Mouse (Mus musculus): ENCODE results near the gene Tbc1d5.

The Tbc1d5 gene

DNA sequence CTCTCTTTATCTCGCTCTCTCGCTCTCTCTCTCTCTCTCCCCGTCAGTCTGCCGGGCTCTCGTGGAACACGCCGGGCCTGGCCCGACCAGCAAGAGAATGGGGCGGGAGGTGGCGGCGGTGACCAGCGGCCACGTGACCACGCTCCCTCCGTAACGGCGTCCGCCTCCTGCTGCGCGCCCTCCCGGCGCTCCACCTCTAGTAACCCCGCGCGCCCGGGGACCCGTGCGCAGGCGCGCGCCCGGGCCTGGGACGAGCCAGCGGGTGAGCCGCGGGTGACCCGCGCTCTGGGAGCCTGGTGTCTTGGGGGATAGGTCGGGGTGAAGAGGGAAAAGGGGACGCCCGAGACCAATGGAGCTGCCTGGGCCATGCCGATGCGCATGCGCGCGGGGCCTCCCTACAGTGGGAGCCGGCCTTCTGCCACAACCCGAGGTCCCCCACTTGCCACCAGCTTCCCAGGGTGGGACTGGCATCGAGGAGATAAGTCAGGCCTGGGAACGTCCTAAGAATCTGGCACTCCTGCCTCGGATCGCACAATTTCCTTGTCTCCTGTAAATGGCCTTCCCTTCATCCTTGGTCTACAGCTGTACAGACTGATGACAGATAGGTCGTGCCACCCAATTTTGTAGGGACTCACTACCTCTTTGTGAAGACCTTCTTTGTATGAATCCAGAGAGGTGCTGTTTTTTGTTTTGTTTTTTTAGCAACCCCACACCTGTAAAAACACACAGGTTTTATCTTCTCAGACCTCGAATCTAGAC lies at the start of gene Tbc1d5:
Tbc1d5 (minus strand) TSS at position 158 of the 759 bp plus-strand sequence.
- H3K4me1 ChIP-seq (replicated peaks; ENCODE audit: low read depth, low read length), result peaks cover 8% of the 10 kb centered on the region
- no peaks in the 10 kb centered on the region for H3K36me3 ChIP-seq (ENCODE audit: insufficient read depth, low read length)
- peak within 1 kb of the TSS; percentile 83 for H3K4me3 ChIP-seq (replicated peaks; ENCODE audit: low read length)
- H3K9me3 ChIP-seq (ENCODE audit: low read length), result no peaks in the 10 kb centered on the region
- H3K27me3 ChIP-seq (ENCODE audit: insufficient read depth, low read length), result peaks cover 10% of the 10 kb centered on the region; the same call in 1 of the 2 replicates
- TF ChIP-seq NANOG (IDR thresholded peaks at IDR 0.05; ENCODE audit: borderline replicate concordance, low read length), result no peak
- no peak for TF ChIP-seq CTCF (conservative IDR thresholded peaks at IDR 0.05; ENCODE audit: low read length)
- no peak for TF ChIP-seq POU5F1 (IDR thresholded peaks at IDR 0.05; ENCODE audit: borderline replicate concordance, low read length)

DNA sequence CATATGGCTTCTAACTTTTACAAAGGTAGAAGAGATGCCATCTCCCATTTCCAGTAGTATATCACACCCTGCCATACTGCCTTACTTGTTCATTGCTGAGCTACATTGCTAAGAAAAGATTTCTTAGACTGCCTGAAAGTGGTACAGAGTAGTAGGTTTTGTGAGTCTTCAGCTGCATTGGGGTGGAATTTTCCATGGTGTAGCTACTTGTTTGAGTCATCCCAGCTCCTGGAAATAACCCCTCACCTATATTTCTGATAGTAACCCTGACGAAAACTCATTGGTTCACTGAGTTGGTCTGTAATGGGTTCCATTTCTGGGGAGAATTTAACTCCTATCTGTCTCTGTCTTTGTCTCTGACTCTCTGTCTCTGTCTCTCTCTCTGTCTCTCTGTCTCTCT lies 46.9 kb upstream of the Tbc1d5 start:
- Histone ChIP-seq H3K9me3 (ENCODE audit: low read length) (no peaks in the 10 kb centered on the region), H3K4me1 (replicated peaks; ENCODE audit: low read depth, low read length) (no peaks in the 10 kb centered on the region), H3K27me3 (ENCODE audit: insufficient read depth, low read length) (no peaks in the 10 kb centered on the region), H3K4me3 (replicated peaks; ENCODE audit: low read length) (no peak overlapping the region), H3K36me3 (ENCODE audit: insufficient read depth, low read length) (no peaks in the 10 kb centered on the region)
- TF ChIP-seq CTCF (conservative IDR thresholded peaks at IDR 0.05; ENCODE audit: low read length) (no peak), POU5F1 (IDR thresholded peaks at IDR 0.05; ENCODE audit: borderline replicate concordance, low read length) (no peak), NANOG (IDR thresholded peaks at IDR 0.05; ENCODE audit: borderline replicate concordance, low read length) (no peak)

GRCm38 (mm10) chr17:51223152-51223551 lies 44.0 kb upstream of the Tbc1d5 start:
- no peaks in the 10 kb centered on the region for H3K36me3 ChIP-seq (ENCODE audit: insufficient read depth, low read length)
- no peak overlapping the region for H3K4me3 ChIP-seq (replicated peaks; ENCODE audit: low read length)
- TF ChIP-seq CTCF (conservative IDR thresholded peaks at IDR 0.05; ENCODE audit: low read length), result no peak
- TF ChIP-seq POU5F1 (IDR thresholded peaks at IDR 0.05; ENCODE audit: borderline replicate concordance, low read length), result no peak
- no peak for TF ChIP-seq NANOG (IDR thresholded peaks at IDR 0.05; ENCODE audit: borderline replicate concordance, low read length)
- no peaks in the 10 kb centered on the region for H3K27me3 ChIP-seq (ENCODE audit: insufficient read depth, low read length)
- H3K4me1 ChIP-seq (replicated peaks; ENCODE audit: low read depth, low read length), result no peaks in the 10 kb centered on the region
- H3K9me3 ChIP-seq (ENCODE audit: low read length), result no peaks in the 10 kb centered on the region

GRCm38 (mm10) chr17:51221075-51221474 lies 41.9 kb upstream of the Tbc1d5 start:
- H3K4me3 ChIP-seq (replicated peaks; ENCODE audit: low read length), result no peak overlapping the region
- no peaks in the 10 kb centered on the region for H3K27me3 ChIP-seq (ENCODE audit: insufficient read depth, low read length)
- H3K4me1 ChIP-seq (replicated peaks; ENCODE audit: low read depth, low read length), result no peaks in the 10 kb centered on the region
- TF ChIP-seq CTCF (conservative IDR thresholded peaks at IDR 0.05; ENCODE audit: low read length) (no peak), POU5F1 (IDR thresholded peaks at IDR 0.05; ENCODE audit: borderline replicate concordance, low read length) (no peak), NANOG (IDR thresholded peaks at IDR 0.05; ENCODE audit: borderline replicate concordance, low read length) (no peak)
- no peaks in the 10 kb centered on the region for H3K9me3 ChIP-seq (ENCODE audit: low read length)
- no peaks in the 10 kb centered on the region for H3K36me3 ChIP-seq (ENCODE audit: insufficient read depth, low read length)

DNA sequence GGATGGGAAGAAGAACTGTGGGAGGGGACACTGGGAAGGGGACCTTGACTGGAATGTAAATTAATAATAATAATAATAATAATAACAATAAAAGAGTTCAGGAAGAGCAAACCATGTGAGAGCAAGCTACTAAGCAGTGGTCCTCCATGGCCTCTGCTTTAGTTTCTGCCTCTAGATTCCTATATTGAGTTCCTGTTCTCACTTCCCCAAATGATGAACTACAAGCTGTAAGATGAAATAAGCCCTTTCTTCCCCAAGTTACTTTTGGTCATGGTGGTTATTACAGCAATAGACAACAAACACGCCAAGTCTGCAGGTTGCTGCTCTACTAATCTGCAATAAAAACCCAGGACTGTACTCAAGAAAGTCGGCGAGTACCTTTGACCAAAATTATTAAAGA lies 40.7 kb upstream of the Tbc1d5 start:
- no peak for TF ChIP-seq CTCF (conservative IDR thresholded peaks at IDR 0.05; ENCODE audit: low read length)
- TF ChIP-seq POU5F1 (IDR thresholded peaks at IDR 0.05; ENCODE audit: borderline replicate concordance, low read length), result no peak
- no peak for TF ChIP-seq NANOG (IDR thresholded peaks at IDR 0.05; ENCODE audit: borderline replicate concordance, low read length)
- Histone ChIP-seq H3K4me3 (replicated peaks; ENCODE audit: low read length) (no peak overlapping the region), H3K36me3 (ENCODE audit: insufficient read depth, low read length) (no peaks in the 10 kb centered on the region), H3K9me3 (ENCODE audit: low read length) (no peaks in the 10 kb centered on the region), H3K27me3 (ENCODE audit: insufficient read depth, low read length) (no peaks in the 10 kb centered on the region), H3K4me1 (replicated peaks; ENCODE audit: low read depth, low read length) (no peaks in the 10 kb centered on the region)

DNA sequence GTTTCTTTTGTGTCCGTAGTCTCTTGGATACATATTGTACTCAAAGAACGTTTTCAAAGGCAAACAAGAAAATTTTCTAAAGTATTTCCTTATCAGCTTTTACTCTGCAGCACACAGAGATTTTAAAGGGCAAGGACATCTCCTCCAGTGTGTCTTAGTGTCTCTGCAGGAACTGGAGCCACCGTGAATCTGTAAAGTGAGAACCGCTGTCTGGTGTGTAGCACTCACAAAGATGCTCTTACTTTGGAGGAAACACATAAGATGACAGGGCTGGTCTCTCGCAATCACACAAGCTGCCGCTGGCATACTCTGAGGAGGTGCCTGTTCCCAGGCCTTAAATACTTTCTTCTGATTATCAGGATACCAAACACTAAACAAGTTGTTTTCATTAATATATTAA lies 37.3 kb upstream of the Tbc1d5 start:
- Histone ChIP-seq H3K36me3 (ENCODE audit: insufficient read depth, low read length) (no peaks in the 10 kb centered on the region), H3K9me3 (ENCODE audit: low read length) (no peaks in the 10 kb centered on the region), H3K4me1 (replicated peaks; ENCODE audit: low read depth, low read length) (no peaks in the 10 kb centered on the region), H3K27me3 (ENCODE audit: insufficient read depth, low read length) (no peaks in the 10 kb centered on the region), H3K4me3 (replicated peaks; ENCODE audit: low read length) (no peak overlapping the region)
- TF ChIP-seq CTCF (conservative IDR thresholded peaks at IDR 0.05; ENCODE audit: low read length), result no peak
- no peak for TF ChIP-seq NANOG (IDR thresholded peaks at IDR 0.05; ENCODE audit: borderline replicate concordance, low read length)
- no peak for TF ChIP-seq POU5F1 (IDR thresholded peaks at IDR 0.05; ENCODE audit: borderline replicate concordance, low read length)

- Histone ChIP-seq H3K9me3 (ENCODE audit: low read length) (no peaks in the 10 kb centered on the region), H3K36me3 (ENCODE audit: insufficient read depth, low read length) (no peaks in the 10 kb centered on the region), H3K27me3 (ENCODE audit: insufficient read depth, low read length) (no peaks in the 10 kb centered on the region), H3K4me1 (replicated peaks; ENCODE audit: low read depth, low read length) (no peaks in the 10 kb centered on the region), H3K4me3 (replicated peaks; ENCODE audit: low read length) (no peak overlapping the region)
- TF ChIP-seq POU5F1 (IDR thresholded peaks at IDR 0.05; ENCODE audit: borderline replicate concordance, low read length) (no peak), NANOG (IDR thresholded peaks at IDR 0.05; ENCODE audit: borderline replicate concordance, low read length) (no peak), CTCF (conservative IDR thresholded peaks at IDR 0.05; ENCODE audit: low read length) (no peak)
Measured at GRCm38 (mm10) chr17:51209565-51209964, 30.4 kb upstream of the Tbc1d5 start.

- Histone ChIP-seq H3K4me3 (replicated peaks; ENCODE audit: low read length) (no peak overlapping the region), H3K4me1 (replicated peaks; ENCODE audit: low read depth, low read length) (no peaks in the 10 kb centered on the region), H3K36me3 (ENCODE audit: insufficient read depth, low read length) (no peaks in the 10 kb centered on the region), H3K9me3 (ENCODE audit: low read length) (no peaks in the 10 kb centered on the region), H3K27me3 (ENCODE audit: insufficient read depth, low read length) (no peaks in the 10 kb centered on the region)
- TF ChIP-seq NANOG (IDR thresholded peaks at IDR 0.05; ENCODE audit: borderline replicate concordance, low read length) (no peak), POU5F1 (IDR thresholded peaks at IDR 0.05; ENCODE audit: borderline replicate concordance, low read length) (no peak), CTCF (conservative IDR thresholded peaks at IDR 0.05; ENCODE audit: low read length) (no peak)
Measured at GRCm38 (mm10) chr17:51204643-51205042, 25.5 kb upstream of the Tbc1d5 start.

Data from E14TG2a.4 (cell line).